Mouse (Mus musculus) cortical plate, adult 2 months (tissue): ENCODE results near the gene Slc25a34.

Experiments
- CTCF ChIP-seq: fragments of 200-500 bp; IDR thresholded peaks from 2 replicates; pipeline ENCODE4 v1.5.1; 2011; ENCODE audit warnings: mild to moderate bottlenecking, control low read depth, low read length; ENCODE audit not compliant: insufficient read depth; ENCODE audit errors: extremely low read depth
- POLR2A ChIP-seq: fragments of 200-500 bp; IDR thresholded peaks from 2 replicates; pipeline ENCODE4 v1.6.1; 2011; ENCODE audit warnings: mild to moderate bottlenecking, low read length, control low read depth; ENCODE audit not compliant: insufficient read depth; ENCODE audit errors: extremely low read depth

- TF ChIP-seq CTCF: no peak
- no peak for TF ChIP-seq POLR2A
These were observed 47.8 kb upstream of the Slc25a34 start for GRCm38 (mm10) chr4:141671389-141671788.
